Mouse (Mus musculus) layer of hippocampus, adult 11-12 months (tissue): ENCODE results near the gene Angptl8.
"Not testable (repeated sequence)": the region's sequence is repeated elsewhere in the genome, so short reads cannot be mapped to it uniquely, and the experiment has no call there.

Experiments used
- DNase-seq: peaks from one replicate; pipeline ENCODE4 v3.0.0; 2022; ENCODE audit warnings: low spot score

Gene Angptl8

GRCm38 (mm10) chr9:21835258-21835912, at the start of gene Angptl8:
Angptl8 (plus strand) TSS chr9:21835510.
- no peak for DNase-seq

- not testable (repeated sequence) for DNase-seq
These were observed 49.0 kb upstream of the Angptl8 start for GRCm38 (mm10) chr9:21786309-21786708.

- peak; percentile 56 for DNase-seq
These were observed 48.4 kb upstream of the Angptl8 start for GRCm38 (mm10) chr9:21786906-21787305.

GRCm38 (mm10) chr9:21787654-21788053, 47.7 kb upstream of the Angptl8 start:
- DNase-seq = no peak

- no peak for DNase-seq
These were observed 47.1 kb upstream of the Angptl8 start for GRCm38 (mm10) chr9:21788234-21788633.

- DNase-seq = no peak
These were observed 43.4 kb upstream of the Angptl8 start for GRCm38 (mm10) chr9:21791861-21792260.

- DNase-seq = peak; percentile 83
These were observed 42.7 kb upstream of the Angptl8 start for GRCm38 (mm10) chr9:21792644-21793043.

GRCm38 (mm10) chr9:21793507-21793906, 41.8 kb upstream of the Angptl8 start:
- not testable (repeated sequence) for DNase-seq

- no peak for DNase-seq
These were observed 40.9 kb upstream of the Angptl8 start for GRCm38 (mm10) chr9:21794344-21794834.

- DNase-seq = no peak
These were observed 40.4 kb upstream of the Angptl8 start for GRCm38 (mm10) chr9:21794925-21795324.

- no peak for DNase-seq
These were observed 39.7 kb upstream of the Angptl8 start for GRCm38 (mm10) chr9:21795579-21795978.

- DNase-seq = no peak
These were observed 39.1 kb upstream of the Angptl8 start for GRCm38 (mm10) chr9:21796259-21796658.

GRCm38 (mm10) chr9:21796919-21797318, 38.4 kb upstream of the Angptl8 start:
- no peak for DNase-seq

GRCm38 (mm10) chr9:21797921-21798344, 37.4 kb upstream of the Angptl8 start:
- no peak for DNase-seq

GRCm38 (mm10) chr9:21798345-21799009, 36.8 kb upstream of the Angptl8 start, which contains the start of gene Kank2:
Kank2 (minus strand) TSS chr9:21798744.
- DNase-seq = peak; percentile 70

- DNase-seq = no peak
These were observed 36.3 kb upstream of the Angptl8 start for GRCm38 (mm10) chr9:21799010-21799350.

- DNase-seq = no peak
These were observed 34.2 kb upstream of the Angptl8 start for GRCm38 (mm10) chr9:21801121-21801520.

- no peak for DNase-seq
These were observed 33.7 kb upstream of the Angptl8 start for GRCm38 (mm10) chr9:21801591-21801990.

GRCm38 (mm10) chr9:21803986-21804644, 31.2 kb upstream of the Angptl8 start:
- peak; percentile 81 for DNase-seq

- no peak for DNase-seq
These were observed 28.9 kb upstream of the Angptl8 start for GRCm38 (mm10) chr9:21806363-21806762.

GRCm38 (mm10) chr9:21806976-21807375, 28.3 kb upstream of the Angptl8 start:
- no peak for DNase-seq

GRCm38 (mm10) chr9:21808561-21808960, 26.7 kb upstream of the Angptl8 start:
- DNase-seq = no peak

GRCm38 (mm10) chr9:21811170-21811569, 24.1 kb upstream of the Angptl8 start:
- no peak for DNase-seq
